Comparison of ENCODE assay signal across 1 mouse cellular context in genomic region chr14:61971100-61972088, GRCm38 (mm10).
TF ChIP-seq lines count a peak whose summit lies in the region.

No protein-coding gene starts in this region.

TF ChIP-seq in MEL, 35 proteins besides CTCF, POLR2A, EP300 and RAD21 (continued from another document):
- TF ChIP-seq ZC3H11A (IDR thresholded peaks at IDR 0.05; ENCODE audit: low read depth, low read length) = no peak
- no peak for TF ChIP-seq GATA1 (IDR thresholded peaks at IDR 0.05; ENCODE audit: low read depth, low read length)
- no peak for TF ChIP-seq USF2 (IDR thresholded peaks at IDR 0.05; ENCODE audit: borderline replicate concordance in 1 of 2, insufficient read depth in 1 of 2, low read depth in 1 of 2, low read length in 2 of 2)
